ENCODE assay signal across 8 mouse cellular contexts in the genomic region with DNA sequence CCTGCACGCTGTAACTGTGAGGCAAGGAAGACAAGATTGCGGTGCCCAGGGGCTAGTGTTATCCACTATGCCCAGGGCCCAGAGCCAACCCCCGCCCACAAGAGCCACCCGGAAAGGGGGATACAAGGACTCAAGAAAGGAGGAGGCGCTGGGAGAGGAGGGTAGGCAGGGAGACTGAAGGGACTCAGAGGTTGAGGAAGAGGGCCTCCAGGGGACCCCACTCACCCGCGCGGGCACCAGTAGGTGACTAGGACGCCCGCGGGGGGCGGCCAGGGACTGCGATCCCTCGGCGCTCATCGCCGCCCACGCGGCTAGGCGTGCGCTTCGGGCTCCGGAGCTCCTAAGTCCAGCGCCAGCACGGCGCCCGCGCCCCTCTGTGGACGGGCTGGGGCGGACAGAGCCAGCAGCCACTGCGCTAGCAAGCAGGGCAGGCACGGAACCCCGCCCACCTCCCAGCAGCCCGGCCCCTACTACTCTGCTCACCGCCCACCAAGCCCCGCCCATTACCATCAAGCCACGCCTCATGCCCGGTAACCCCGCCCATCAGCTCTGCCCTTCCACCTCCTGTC. TPM values are rescaled to one million over a fixed set of nuclear protein-coding genes. Genes with fewer than 3 reads are reported as not detected.
DNase-seq lines count a peak whose midpoint lies in the region; ATAC-seq and TF ChIP-seq lines count a peak whose summit lies in the region.

A gene (minus strand): TSS at position 443 of the 569 bp plus-strand sequence.

- H3K9me3 ChIP-seq in hindbrain, embryonic 12.5 days (replicated peaks) = no peaks in the 10 kb centered on the region

- TF ChIP-seq CTCF in lung, adult 2 months (IDR thresholded peaks at IDR 0.05; ENCODE audit: insufficient read depth, low read length) = no peak

- no peak within 1 kb of the TSS for H3K27ac ChIP-seq in hindbrain, embryonic 12.5 days

- H3K4me2 ChIP-seq in hindbrain, embryonic 12.5 days (replicated peaks) = peak within 1 kb of the TSS; percentile 98

- no peaks in the 10 kb centered on the region for H3K36me3 ChIP-seq in hindbrain, embryonic 12.5 days

- peak; percentile 79 for DNase-seq in R1 (ENCODE audit: low read depth, low spot score)
- peak; percentile 30 to 42 for DNase-seq in cerebellum, postnatal 36 days
- peak; percentile 69 to 70 for DNase-seq in frontal cortex, postnatal 36 days (ENCODE audit: low spot score in 2 of 2)
- peak; percentile 15 for DNase-seq in layer of hippocampus, adult 9-10 months (ENCODE audit: low spot score)
- peak; percentile 76 for DNase-seq in lung, adult 2 months
- peak; percentile 90 for DNase-seq in ovary, postnatal 36 days (ENCODE audit: low spot score)
- peak; percentile 14 for DNase-seq in thymus, postnatal 25 days

- ATAC-seq in hindbrain, embryonic 12.5 days (ENCODE audit: low FRiP score) = peak; percentile 98

- under 1% methylated on average over 39 of the region's 39 CpGs for whole genome bisulfite sequencing in hindbrain, embryonic 12.5 days
- 1% methylated on average over 39 of the region's 39 CpGs for WGBS in lung, adult 2 months

- peak within 1 kb of the TSS; percentile 52 for H3K4me3 ChIP-seq in hindbrain, embryonic 12.5 days
- H3K4me3 ChIP-seq in lung, adult 2 months (replicated peaks; ENCODE audit: extremely low read depth, low read depth, low read length) = peak within 1 kb of the TSS; percentile 27

- H3K27me3 ChIP-seq in hindbrain, embryonic 12.5 days = peaks cover 10% of the 10 kb centered on the region; the same call in 1 of the 2 replicates

- no peak for TF ChIP-seq POLR2A in lung, adult 2 months (IDR thresholded peaks at IDR 0.05; ENCODE audit: borderline replicate concordance, extremely low read depth, low read depth, low read length)

- peak within 1 kb of the TSS; percentile 62 for H3K9ac ChIP-seq in hindbrain, embryonic 12.5 days

- peaks cover 6% of the 10 kb centered on the region for H3K4me1 ChIP-seq in hindbrain, embryonic 12.5 days
- H3K4me1 ChIP-seq in lung, adult 2 months (ENCODE audit: control insufficient read depth, insufficient read depth, low read length) = no peaks in the 10 kb centered on the region

RNA-seq across cellular contexts. Expression of the gene that starts here (rescaled TPM):
- polyA plus RNA-seq in hindbrain, embryonic 12.5 days (2016; fragmentation: Nextera tagmentation; extraction: Ambion mirVana) = 0.36 and 0.82 TPM in 2 replicates
- polyA plus RNA-seq in lung, adult 2 months (2012; rRNA removed) = 1.8 and 2.5 TPM in 2 replicates

Comparison
In these comparisons a context has a peak if more than half of its experiments do, and no peak if none do; other contexts are left out.
1. Peak in ATAC-seq, H3K4me3 ChIP-seq, H3K9ac ChIP-seq and H3K4me2 ChIP-seq in hindbrain, embryonic 12.5 days; RNA of the gene not detected or under 1 TPM.
2. DNase-seq: peak in every context shown above with its lines; median percentile 90 in ovary, postnatal 36 days; 79 in R1; 76 in lung, adult 2 months; 70 in frontal cortex, postnatal 36 days; 36 in cerebellum, postnatal 36 days; 15 in layer of hippocampus, adult 9-10 months; 14 in thymus, postnatal 25 days.